Mouse (Mus musculus): ENCODE results near the gene Tmem100.

GRCm38 (mm10) chr11:90046211-90046610, 16.1 kb downstream of the Tmem100 start:
- TF ChIP-seq CTCF (IDR thresholded peaks at IDR 0.05; ENCODE audit: extremely low read depth, insufficient read length, insufficient replicate concordance, low read depth, low read length) (no peak), POLR2A (IDR thresholded peaks at IDR 0.05; ENCODE audit: low read depth, low read length) (no peak)
